In the genomic region with DNA sequence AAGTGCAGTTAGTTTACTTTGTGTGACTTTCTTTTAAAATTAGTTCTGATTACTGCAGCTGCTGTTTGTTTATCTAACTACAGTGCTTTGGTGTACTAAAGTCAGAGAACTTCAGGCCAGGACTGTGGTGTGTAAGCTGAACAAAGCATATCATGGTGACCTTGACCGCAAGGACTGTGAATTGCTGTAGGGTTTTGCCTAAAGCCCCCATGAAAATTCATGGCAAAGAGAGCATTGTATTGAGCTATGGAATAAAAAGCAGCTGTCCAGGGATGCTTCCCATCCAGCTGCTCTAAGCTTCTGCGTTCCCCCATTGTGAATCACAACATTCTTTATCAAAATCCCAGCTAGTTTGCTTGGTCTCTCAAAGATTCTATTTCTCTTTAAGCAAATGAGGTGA, we compare ENCODE assay signal across 20 mouse cellular contexts.
"Had no signal": no experiment of that assay in that cellular context is flagged by ENCODE, and none has a peak within 500 bp of the region (broad histone marks: within the 10 kb centered on the region; RNA-seq: fewer than 3 reads in every experiment).

No protein-coding gene starts in this region.

- H3K27ac ChIP-seq: liver, embryonic 15.5 days; lung, embryonic 15.5 days; macrophage; midbrain, embryonic 13.5 days; midbrain, embryonic 15.5 days; neural tube, embryonic 13.5 days; neural tube, embryonic 15.5 days had no signal

- H3K36me3 ChIP-seq: liver, embryonic 15.5 days; lung, embryonic 15.5 days; midbrain, embryonic 13.5 days; midbrain, embryonic 15.5 days; neural tube, embryonic 13.5 days; neural tube, embryonic 15.5 days had no signal

- H3K9ac ChIP-seq: liver, embryonic 15.5 days; liver, postnatal 0 days; lung, embryonic 15.5 days; midbrain, embryonic 13.5 days; midbrain, embryonic 15.5 days; neural tube, embryonic 13.5 days; neural tube, embryonic 15.5 days had no signal

- H3K4me3 ChIP-seq: liver, embryonic 15.5 days; lung, embryonic 15.5 days; megakaryocyte, embryonic 14.5 days; midbrain, embryonic 13.5 days; midbrain, embryonic 15.5 days; neural tube, embryonic 13.5 days; neural tube, embryonic 15.5 days had no signal

- DNase-seq: liver, postnatal 0 days; lung, adult 2 months; lung, postnatal 14 days; lung, postnatal 36 days; retina, postnatal 1 day; right cerebral cortex, adult 18-20 months; right cerebral cortex, postnatal 25 days; right cerebral cortex, postnatal 4 days; spleen, adult 18-20 months; thymus, adult 18-20 months had no signal

- ATAC-seq: liver, postnatal 0 days; lung, postnatal 0 days; midbrain, embryonic 13.5 days; midbrain, embryonic 15.5 days had no signal

- H3K4me2 ChIP-seq: liver, embryonic 15.5 days; lung, embryonic 15.5 days; midbrain, embryonic 11.5 days; midbrain, embryonic 13.5 days; midbrain, embryonic 15.5 days; neural tube, embryonic 13.5 days; neural tube, embryonic 15.5 days had no signal

- H3K9me3 ChIP-seq: liver, embryonic 15.5 days; lung, embryonic 15.5 days; megakaryocyte, embryonic 14.5 days; midbrain, embryonic 13.5 days; midbrain, embryonic 15.5 days; neural tube, embryonic 13.5 days; neural tube, embryonic 15.5 days had no signal

- H3K27me3 ChIP-seq: liver, embryonic 15.5 days; lung, embryonic 15.5 days; megakaryocyte, embryonic 14.5 days; midbrain, embryonic 13.5 days; midbrain, embryonic 15.5 days; neural tube, embryonic 13.5 days; neural tube, embryonic 15.5 days had no signal

- H3K4me1 ChIP-seq: liver, embryonic 15.5 days; lung, embryonic 15.5 days; megakaryocyte, embryonic 14.5 days; midbrain, embryonic 13.5 days; midbrain, embryonic 15.5 days; neural tube, embryonic 13.5 days; neural tube, embryonic 15.5 days had no signal
